Mouse (Mus musculus) right cerebral cortex, adult 18-20 months (tissue): ENCODE data around the gene Zbtb21.
"Not testable (repeated sequence)": the region's sequence is repeated elsewhere in the genome, so short reads cannot be mapped to it uniquely, and the experiment has no call there.

Experiments
- DNase-seq: peaks from one replicate; pipeline ENCODE4 v3.0.0; 2022; ENCODE audit warnings: mixed read lengths

Gene Zbtb21

GRCm38 (mm10) chr16:97962151-97962948, at the start of gene Zbtb21, which contains the start of gene C2cd2:
Zbtb21 (minus strand) TSS chr16:97962622.
C2cd2 (minus strand) TSS chr16:97962598.
- DNase-seq: peak; percentile 98

- DNase-seq: not testable (repeated sequence)
Observed at GRCm38 (mm10) chr16:97997383-97997731, 34.9 kb upstream of the Zbtb21 start.

- DNase-seq: peak; percentile 90
Observed at GRCm38 (mm10) chr16:97996616-97997382, 34.4 kb upstream of the Zbtb21 start, which contains the start of gene B230307C23Rik. B230307C23Rik (plus strand) TSS chr16:97997315.

- no peak for DNase-seq
Observed at GRCm38 (mm10) chr16:97995849-97996615, 33.6 kb upstream of the Zbtb21 start.

- DNase-seq: not testable (repeated sequence)
Observed at GRCm38 (mm10) chr16:97992477-97992876, 30.1 kb upstream of the Zbtb21 start.

- no peak for DNase-seq
Observed at GRCm38 (mm10) chr16:97991517-97991916, 29.1 kb upstream of the Zbtb21 start.

- no peak for DNase-seq
Observed at GRCm38 (mm10) chr16:97984589-97984988, 22.2 kb upstream of the Zbtb21 start.

- DNase-seq: no peak
Observed at GRCm38 (mm10) chr16:97981362-97981761, 18.9 kb upstream of the Zbtb21 start.

- no peak for DNase-seq
Observed at GRCm38 (mm10) chr16:97977722-97978121, 15.3 kb upstream of the Zbtb21 start.

- DNase-seq: no peak
Observed at GRCm38 (mm10) chr16:97977277-97977676, 14.9 kb upstream of the Zbtb21 start.

GRCm38 (mm10) chr16:97963956-97964540, 1.6 kb upstream of the Zbtb21 start:
- DNase-seq: no peak

GRCm38 (mm10) chr16:97961381-97962150, 856 bp downstream of the Zbtb21 start:
- no peak for DNase-seq

GRCm38 (mm10) chr16:97960348-97960747, 2.1 kb downstream of the Zbtb21 start:
- DNase-seq: no peak

GRCm38 (mm10) chr16:97958401-97958973, 3.9 kb downstream of the Zbtb21 start:
- DNase-seq: no peak

- no peak for DNase-seq
Observed at GRCm38 (mm10) chr16:97957626-97958025, 4.8 kb downstream of the Zbtb21 start.

- no peak for DNase-seq
Observed at GRCm38 (mm10) chr16:97956011-97956410, 6.4 kb downstream of the Zbtb21 start.

- no peak for DNase-seq
Observed at GRCm38 (mm10) chr16:97953300-97953699, 9.1 kb downstream of the Zbtb21 start.

- DNase-seq: no peak
Observed at GRCm38 (mm10) chr16:97952801-97953200, 9.6 kb downstream of the Zbtb21 start.

- no peak for DNase-seq
Observed at GRCm38 (mm10) chr16:97952371-97952770, 10.1 kb downstream of the Zbtb21 start.

- DNase-seq: no peak
Observed at GRCm38 (mm10) chr16:97950061-97950460, 12.4 kb downstream of the Zbtb21 start.

- DNase-seq: no peak
Observed at GRCm38 (mm10) chr16:97948836-97949235, 13.6 kb downstream of the Zbtb21 start.
